Mouse (Mus musculus) lung, embryonic 15.5 days (tissue): Measurements from ENCODE around the gene Ttc25. TPM values are rescaled to one million over a fixed set of nuclear protein-coding genes. Genes with fewer than 3 reads are reported as not detected.
"Not testable (repeated sequence)": the region's sequence is repeated elsewhere in the genome, so short reads cannot be mapped to it uniquely, and the experiment has no call there.

Experiments used
- ATAC-seq: fragments of 200-750 bp; cut with Nextera tagmentation; 2 replicates; pipeline ENCODE4 v1.8.0; 2017; ENCODE audit warnings: moderate number of reproducible peaks, borderline replicate concordance; ENCODE audit not compliant: low FRiP score, low TSS enrichment; ENCODE audit errors: extremely low read depth
- H3K27ac ChIP-seq: fragments of 300-500 bp; sonication (generic); 2 replicates; pipeline ENCODE4 v1.5.1; 2015; ENCODE audit warnings: moderate library complexity, mild to moderate bottlenecking, inconsistent platforms
- H3K27me3 ChIP-seq: fragments of 300-500 bp; sonication (generic); 2 replicates; pipeline ENCODE4 v1.6.1; 2015; ENCODE audit warnings: inconsistent platforms
- H3K36me3 ChIP-seq: fragments of 300-500 bp; sonication (generic); 2 replicates; pipeline ENCODE4 v1.6.1; 2015; ENCODE audit warnings: inconsistent platforms
- H3K4me1 ChIP-seq: fragments of 300-500 bp; sonication (generic); 2 replicates; pipeline ENCODE4 v1.6.1; 2015; ENCODE audit warnings: inconsistent platforms
- H3K4me2 ChIP-seq: fragments of 300-500 bp; sonication (generic); 2 replicates; pipeline ENCODE4 v1.6.1; 2015; ENCODE audit warnings: inconsistent platforms, mild to moderate bottlenecking, moderate library complexity
- H3K4me3 ChIP-seq: fragments of 300-500 bp; sonication (generic); 2 replicates; pipeline ENCODE4 v1.5.1; 2015; ENCODE audit warnings: mild to moderate bottlenecking, inconsistent platforms
- H3K9ac ChIP-seq: fragments of 300-500 bp; sonication (generic); 2 replicates; pipeline ENCODE4 v1.6.1; 2015; ENCODE audit warnings: inconsistent platforms
- H3K9me3 ChIP-seq: fragments of 300-500 bp; sonication (generic); 2 replicates; pipeline ENCODE4 v1.6.1; 2016; ENCODE audit warnings: inconsistent platforms
- WGBS: fragments of 180-500 bp; shearing (Covaris S2); methylation state at CpG from one replicate; pipeline ENCODE4 v1.1.7; 2015; 5-methylcytosine and 5-hydroxymethylcytosine counted together
- polyA plus RNA-seq: library from polyadenylated mRNA; unstranded; fragments of >200 nt; fragmentation: Nextera tagmentation; extraction: Ambion mirVana; gene quantifications from 2 replicates; pipeline ENCODE4 v1.2.1, GENCODE M21; 2015

The Ttc25 gene
- polyA plus RNA-seq, 1 experiment from 2014 or later = 2.6 TPM

- Histone ChIP-seq H3K9ac (no peak overlapping the region), H3K4me1 (peaks cover 27% of the 10 kb centered on the region; the same call in 1 of the 2 replicates), H3K9me3 (no peaks in the 10 kb centered on the region), H3K27me3 (no peaks in the 10 kb centered on the region), H3K4me2 (no peak overlapping the region), H3K27ac (peak overlapping the region; percentile 21; the same call in 1 of the 2 replicates), H3K4me3 (no peak overlapping the region), H3K36me3 (peaks cover 6% of the 10 kb centered on the region)
- ATAC-seq = no peak; the same call in 1 of the 2 replicates
- 63% methylated on average over 9 of the region's 9 CpGs for WGBS
These were observed 64.7 kb downstream of the Ttc25 start for GRCm38 (mm10) chr11:100609997-100610680.

DNA sequence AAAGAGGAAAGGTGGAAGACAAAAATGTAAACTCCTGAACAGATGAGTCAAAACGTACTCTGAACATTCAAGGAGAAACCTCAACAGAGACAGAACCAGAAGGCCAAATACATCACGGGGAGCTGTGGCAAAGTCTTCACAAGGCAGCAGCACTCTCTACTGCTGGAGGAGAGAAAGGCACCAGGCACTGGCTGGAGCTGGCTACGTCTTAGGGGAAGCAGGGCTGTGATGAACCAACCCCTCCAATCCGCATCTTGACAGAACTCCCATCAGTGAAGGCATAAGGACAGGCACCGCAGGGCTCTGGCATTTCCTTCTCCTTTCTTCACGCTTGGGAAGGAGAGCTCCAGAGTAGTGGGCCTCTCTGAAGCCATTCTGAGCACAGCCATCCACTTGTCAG lies 66.2 kb downstream of the Ttc25 start:
- no peak overlapping the region for H3K27ac ChIP-seq
- peaks cover 27% of the 10 kb centered on the region; the same call in 1 of the 2 replicates for H3K4me1 ChIP-seq
- H3K9ac ChIP-seq = no peak overlapping the region
- H3K27me3 ChIP-seq = no peaks in the 10 kb centered on the region
- H3K4me2 ChIP-seq = no peak overlapping the region
- no peak for ATAC-seq
- 88% methylated on average over 6 of the region's 6 CpGs for WGBS
- no peaks in the 10 kb centered on the region for H3K9me3 ChIP-seq
- H3K4me3 ChIP-seq = no peak overlapping the region
- peaks cover 6% of the 10 kb centered on the region for H3K36me3 ChIP-seq

- Histone ChIP-seq H3K36me3 (peaks cover 3% of the 10 kb centered on the region), H3K4me1 (peaks cover 36% of the 10 kb centered on the region), H3K27me3 (no peaks in the 10 kb centered on the region), H3K4me2 (no peak overlapping the region), H3K9ac (no peak overlapping the region), H3K9me3 (no peaks in the 10 kb centered on the region), H3K4me3 (no peak overlapping the region), H3K27ac (no peak overlapping the region)
- WGBS = 73% methylated on average over 3 of the region's 3 CpGs
- no peak for ATAC-seq
These were observed 67.8 kb downstream of the Ttc25 start for GRCm38 (mm10) chr11:100613241-100613640.

DNA sequence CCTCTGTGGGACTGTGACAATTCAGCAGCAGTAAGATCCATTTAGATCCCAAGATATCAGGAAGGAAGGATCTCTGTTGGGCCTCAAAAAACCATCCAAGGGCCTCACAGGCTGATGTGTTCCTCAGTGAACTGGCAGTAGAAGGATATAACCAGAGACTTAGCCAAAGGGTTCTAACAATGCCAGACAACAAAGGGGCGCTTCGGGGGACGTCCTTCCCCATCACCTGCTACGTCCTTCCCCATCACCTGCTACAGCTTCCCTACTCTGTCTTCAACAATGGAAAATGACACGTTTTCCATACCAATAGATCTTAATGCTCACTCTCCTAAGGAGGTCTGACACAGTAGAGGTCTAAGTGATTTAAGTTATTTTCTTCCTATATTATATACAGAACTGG lies 70.9 kb downstream of the Ttc25 start:
- ATAC-seq = no peak
- WGBS = 89% methylated on average over 5 of the region's 5 CpGs
- peaks cover 23% of the 10 kb centered on the region for H3K4me1 ChIP-seq
- H3K9me3 ChIP-seq = no peaks in the 10 kb centered on the region
- no peak overlapping the region for H3K9ac ChIP-seq
- H3K4me3 ChIP-seq = no peak overlapping the region
- no peaks in the 10 kb centered on the region for H3K36me3 ChIP-seq
- H3K27me3 ChIP-seq = no peaks in the 10 kb centered on the region
- no peak overlapping the region for H3K27ac ChIP-seq
- H3K4me2 ChIP-seq = no peak overlapping the region

- H3K9me3 ChIP-seq, H3K4me3 ChIP-seq, H3K36me3 ChIP-seq, H3K27me3 ChIP-seq, H3K9ac ChIP-seq, ATAC-seq, H3K27ac ChIP-seq, H3K4me2 ChIP-seq: not testable (repeated sequence)
- peaks cover 23% of the 10 kb centered on the region for H3K4me1 ChIP-seq
- WGBS = 87% methylated on average over 7 of the region's 7 CpGs
These were observed 71.4 kb downstream of the Ttc25 start for GRCm38 (mm10) chr11:100616836-100617235.

DNA sequence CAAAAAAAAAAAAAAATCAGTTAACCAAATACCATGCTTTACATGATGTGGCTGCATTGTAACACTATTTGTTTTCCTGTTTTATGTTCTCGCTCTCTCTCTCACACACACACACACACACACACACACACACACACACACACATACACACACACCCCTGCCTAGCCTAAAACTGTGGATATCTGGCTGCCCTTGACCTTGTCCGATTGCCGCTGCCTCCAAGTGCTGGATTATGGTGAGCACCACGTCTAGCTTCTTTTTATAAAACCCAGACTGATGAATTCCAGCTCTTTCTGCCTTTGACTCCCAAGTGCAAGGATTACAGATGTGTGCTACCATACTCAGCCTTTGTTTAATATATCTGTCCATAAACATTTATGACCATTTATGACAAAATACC lies 72.1 kb downstream of the Ttc25 start:
- H3K4me3 ChIP-seq = peak overlapping the region; percentile 81

GRCm38 (mm10) chr11:100618761-100619484 lies 73.5 kb downstream of the Ttc25 start, which contains the start of gene Nkiras2:
TSS of gene Nkiras2 (plus strand) at chr11:100619244.
- peak; percentile 60 for ATAC-seq
- Histone ChIP-seq H3K4me2 (peak within 1 kb of the TSS; percentile 85), H3K9ac (peak within 1 kb of the TSS; percentile 70), H3K36me3 (no peaks in the 10 kb centered on the region), H3K27me3 (no peaks in the 10 kb centered on the region), H3K4me3 (peak within 1 kb of the TSS; percentile 81), H3K4me1 (peaks cover 29% of the 10 kb centered on the region), H3K9me3 (no peaks in the 10 kb centered on the region), H3K27ac (peak within 1 kb of the TSS; percentile 92)
- under 1% methylated on average over 33 of the region's 36 CpGs for WGBS

More for the DNA sequence above, 72.1 kb downstream of the Ttc25 start:
- Histone ChIP-seq H3K9ac (0 out of 2 replicates have a peak overlapping the region, but pooled peaks have one; percentile 70), H3K36me3 (no peaks in the 10 kb centered on the region), H3K27ac (no peak overlapping the region), H3K4me1 (peaks cover 27% of the 10 kb centered on the region), H3K9me3 (no peaks in the 10 kb centered on the region), H3K27me3 (no peaks in the 10 kb centered on the region), H3K4me2 (peak overlapping the region; percentile 85)
- 89% methylated on average over 4 of the region's 4 CpGs for WGBS
- ATAC-seq = no peak

GRCm38 (mm10) chr11:100619485-100619975 lies 74.1 kb downstream of the Ttc25 start:
- peak overlapping the region; percentile 85 for H3K4me2 ChIP-seq
- peak overlapping the region; percentile 81 for H3K4me3 ChIP-seq
- no peaks in the 10 kb centered on the region for H3K27me3 ChIP-seq
- peaks cover 1% of the 10 kb centered on the region; the same call in 1 of the 2 replicates for H3K36me3 ChIP-seq
- under 1% methylated on average over 39 of the region's 40 CpGs for WGBS
- H3K4me1 ChIP-seq = peaks cover 35% of the 10 kb centered on the region
- H3K9ac ChIP-seq = peak overlapping the region; percentile 70
- H3K9me3 ChIP-seq = no peaks in the 10 kb centered on the region
- peak overlapping the region; percentile 92 for H3K27ac ChIP-seq
- peak; percentile 94 for ATAC-seq

DNA sequence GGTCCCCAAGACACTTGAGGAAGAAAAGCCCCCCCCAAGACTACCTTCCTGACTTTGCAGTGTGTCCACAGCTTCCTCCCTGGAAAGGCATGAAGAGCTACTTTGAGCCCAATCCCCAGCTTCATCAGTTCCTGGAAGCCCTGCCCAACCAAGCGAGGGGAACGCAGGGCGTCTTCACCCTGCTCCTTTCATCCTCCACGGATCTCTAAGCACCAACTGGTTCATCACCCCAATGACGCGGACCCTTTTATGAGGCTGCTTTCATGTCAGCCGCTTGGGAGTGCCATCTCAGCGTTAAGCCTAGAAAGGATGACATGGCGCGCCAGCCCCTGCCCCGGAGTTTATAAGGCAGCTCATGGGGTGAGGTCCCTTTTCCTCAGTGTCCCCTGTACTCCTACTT lies 74.6 kb downstream of the Ttc25 start, which contains the start of gene Dnajc7:
Dnajc7 (minus strand) TSS at position 187 of the 400 bp plus-strand sequence.
- peak within 1 kb of the TSS; percentile 92 for H3K27ac ChIP-seq
- WGBS = 3% methylated on average over 11 of the region's 11 CpGs
- peak within 1 kb of the TSS; percentile 70 for H3K9ac ChIP-seq
- peaks cover 37% of the 10 kb centered on the region for H3K4me1 ChIP-seq
- no peaks in the 10 kb centered on the region for H3K27me3 ChIP-seq
- H3K4me2 ChIP-seq = peak within 1 kb of the TSS; percentile 85
- no peaks in the 10 kb centered on the region for H3K9me3 ChIP-seq
- peaks cover 6% of the 10 kb centered on the region; the same call in 1 of the 2 replicates for H3K36me3 ChIP-seq
- H3K4me3 ChIP-seq = peak within 1 kb of the TSS; percentile 81
- ATAC-seq = no peak
